Mouse (Mus musculus): ENCODE measurements around the gene Golga4. TPM values are rescaled to one million over a fixed set of nuclear protein-coding genes. Genes with fewer than 3 reads are reported as not detected.

Golga4 gene
- total RNA-seq, 4 experiments from 2014 or later, result 129 to 187 (median 147) TPM

DNA sequence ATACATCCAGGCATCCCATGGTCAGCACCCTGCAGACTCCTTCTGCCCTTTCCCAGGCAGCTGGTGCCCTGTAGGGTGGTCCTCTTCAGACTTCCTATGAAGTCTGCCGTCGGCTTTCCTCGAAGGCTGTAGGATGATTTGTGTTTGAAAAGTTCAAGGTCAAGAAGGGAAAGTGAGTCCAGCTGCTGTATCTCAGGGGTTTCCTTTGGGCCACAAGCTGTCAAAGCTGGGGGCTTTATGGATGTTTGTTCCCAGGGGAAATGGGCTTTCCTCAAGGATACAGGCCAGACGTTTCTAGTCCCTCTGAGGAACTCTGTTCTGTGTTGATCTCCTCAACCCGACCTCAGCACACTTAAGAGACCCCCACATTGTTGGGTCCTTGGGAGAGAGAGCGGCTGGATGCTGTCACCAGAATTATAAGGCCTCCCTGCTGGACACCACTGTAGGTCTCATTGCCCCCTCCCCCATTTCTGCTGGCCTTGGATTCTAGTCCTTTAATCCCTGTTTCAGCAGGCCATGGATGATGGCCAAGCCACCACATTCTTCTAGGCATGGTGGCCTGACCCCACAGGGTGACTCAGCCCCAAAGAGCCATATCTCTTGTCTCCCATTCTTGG is 123.8 kb downstream of the Golga4 start:
- peak; percentile 68 for DNase-seq

Other genes starting within 250 kb of the Golga4 start
- gene Eomes, start 28.1 kb upstream of the Golga4 start, total RNA-seq (2022), result under 1 TPM; 0.11 to 0.49 (median 0.43) TPM
- 10 to 100 TPM; 64.9 to 75.4 (median 67.8) TPM for gene Itga9, start 100.4 kb downstream of the Golga4 start, total RNA-seq (2022)